Mouse (Mus musculus) urinary bladder, postnatal 14 days (tissue): ENCODE data around the gene Gm42669.

Experiments
- DNase-seq: peaks from one replicate; pipeline ENCODE4 v3.0.0; 2021; ENCODE audit warnings: low spot score

The Gm42669 gene

DNA sequence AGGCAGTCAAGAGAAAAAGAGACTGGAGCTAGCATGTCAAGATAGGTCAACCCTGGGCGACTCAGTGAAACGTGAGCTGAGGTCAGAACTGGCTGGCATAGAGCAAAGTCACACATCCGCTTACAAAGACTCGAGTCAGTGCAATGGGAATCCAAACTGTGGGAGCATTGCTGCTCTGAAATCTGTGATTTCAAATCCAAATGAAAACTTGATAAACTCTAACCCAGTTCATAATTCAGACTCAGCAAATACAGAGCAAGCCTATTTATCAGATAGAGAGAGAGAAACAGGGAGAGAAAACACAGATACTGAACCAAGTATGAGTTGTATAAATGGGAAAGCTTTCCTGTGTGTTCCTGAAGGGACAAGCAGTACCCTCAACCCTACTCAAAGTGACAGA lies at the start of gene Gm42669:
Gene Gm42669, plus strand, starts transcription at position 301 of the 400 bp plus-strand sequence.
- no peak for DNase-seq

DNA sequence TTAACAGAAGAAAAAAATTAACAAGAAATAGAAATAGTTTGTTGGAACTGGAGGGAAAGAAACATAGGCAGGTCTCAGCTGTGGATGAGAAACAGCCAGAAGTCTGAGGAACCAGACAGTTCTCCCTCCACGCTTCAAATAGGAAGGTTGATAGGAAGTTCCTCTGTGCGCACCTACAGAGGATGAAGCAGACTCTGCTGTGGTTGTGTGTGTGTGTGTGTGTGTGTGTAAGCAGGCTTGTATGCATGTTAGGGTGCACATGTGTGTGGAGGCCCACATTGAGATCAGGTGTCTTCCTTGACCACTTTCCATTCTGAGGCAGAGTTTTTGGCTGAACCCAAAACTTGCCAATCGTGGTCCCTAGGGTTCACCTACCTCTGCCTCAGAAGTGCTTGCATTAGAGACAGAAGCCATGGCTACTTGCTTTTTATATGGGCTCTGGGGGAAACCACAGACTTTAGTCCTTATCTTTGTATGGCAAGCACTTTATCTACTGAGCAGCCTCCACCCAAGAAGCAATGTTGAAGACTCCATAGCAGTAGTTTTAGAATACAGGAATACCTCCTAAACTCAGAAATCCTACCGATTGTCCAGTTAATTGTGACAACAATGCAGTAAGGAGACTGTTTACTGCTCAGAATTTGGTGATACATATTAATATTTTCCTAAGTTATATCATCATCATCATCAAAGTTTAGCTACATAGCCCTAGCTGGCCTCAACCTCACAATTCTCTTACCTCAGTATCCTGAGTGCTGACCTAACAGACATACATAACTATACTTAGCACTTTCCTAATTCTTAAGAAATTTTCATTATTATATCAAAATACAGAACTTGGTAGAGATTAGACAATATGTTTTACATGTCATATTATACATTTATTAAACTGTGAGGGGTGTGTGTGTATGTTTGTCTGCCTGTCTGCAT lies 45.0 kb upstream of the Gm42669 start:
- DNase-seq: no peak

DNA sequence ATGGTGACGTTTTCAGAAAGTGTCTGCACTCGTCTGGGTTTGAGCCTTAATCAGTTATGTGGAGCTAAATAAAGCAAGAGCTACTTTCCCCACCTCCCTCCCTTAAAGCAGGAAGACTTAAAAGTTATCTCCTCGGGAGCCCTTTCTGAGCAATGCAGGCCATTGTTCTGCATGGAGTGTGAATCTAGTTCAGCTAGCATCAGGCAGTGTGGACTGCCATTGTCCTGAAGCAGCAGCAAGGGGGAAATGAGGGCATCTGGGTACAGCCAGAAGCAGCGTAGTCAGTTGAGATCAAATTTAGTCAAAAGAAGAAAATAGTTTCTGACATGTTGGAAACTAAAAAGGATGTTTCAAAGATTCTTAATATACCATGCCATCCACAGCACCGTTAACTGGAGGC lies 40.9 kb upstream of the Gm42669 start:
- DNase-seq: no peak

DNA sequence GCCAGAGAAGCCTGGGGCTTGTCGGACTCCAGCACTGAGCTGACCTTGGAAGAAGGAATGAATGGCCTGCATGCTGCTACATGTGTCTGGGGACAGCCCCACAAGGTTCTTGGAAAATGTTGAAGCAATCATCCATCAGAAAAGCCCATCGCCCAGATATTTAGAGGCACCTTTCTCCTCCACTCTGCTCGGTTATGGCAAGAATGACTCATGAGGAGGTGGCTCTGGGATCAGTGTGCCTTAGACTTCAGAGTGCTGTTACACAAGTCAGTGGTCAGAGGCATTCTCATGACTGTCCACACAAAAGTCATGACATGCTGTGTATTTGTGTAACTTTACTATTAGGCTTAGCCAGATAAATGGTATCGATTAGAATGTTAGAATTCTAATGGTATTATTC lies 40.3 kb upstream of the Gm42669 start:
- no peak for DNase-seq

DNA sequence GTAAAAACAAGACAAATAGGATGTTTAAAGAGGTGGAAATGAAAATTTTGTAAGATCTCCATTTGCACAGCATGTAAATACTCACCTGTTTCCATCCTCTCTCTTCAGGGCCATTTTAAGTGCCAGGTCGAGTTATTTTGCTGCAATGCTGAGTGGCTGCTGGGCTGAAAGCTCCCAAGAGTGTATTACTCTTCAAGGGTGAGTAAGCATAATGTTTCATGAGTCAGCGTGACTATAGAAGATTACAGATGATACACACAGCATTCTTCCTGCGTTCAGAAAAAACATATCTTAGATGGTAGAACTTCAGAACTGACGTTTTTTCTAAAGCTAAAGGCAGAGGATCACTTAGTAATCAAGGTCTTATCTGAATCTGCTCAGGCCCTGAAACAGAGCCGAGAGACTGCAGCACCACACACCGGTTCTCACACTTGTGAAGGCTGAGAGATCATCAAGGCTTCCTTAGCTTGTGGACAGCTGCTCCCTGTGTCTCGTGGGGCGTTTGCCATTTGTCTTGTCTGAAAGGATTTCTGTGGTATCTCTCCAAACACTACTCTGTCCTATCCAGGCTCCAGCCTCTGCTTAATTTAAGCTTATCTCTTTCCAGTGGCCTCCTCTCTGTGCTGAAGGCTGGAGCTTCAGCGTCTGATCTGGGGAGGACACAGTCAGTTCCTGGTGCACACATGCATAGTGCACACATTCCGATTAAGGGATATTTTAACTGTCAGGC lies 36.7 kb upstream of the Gm42669 start:
- DNase-seq: no peak

DNA sequence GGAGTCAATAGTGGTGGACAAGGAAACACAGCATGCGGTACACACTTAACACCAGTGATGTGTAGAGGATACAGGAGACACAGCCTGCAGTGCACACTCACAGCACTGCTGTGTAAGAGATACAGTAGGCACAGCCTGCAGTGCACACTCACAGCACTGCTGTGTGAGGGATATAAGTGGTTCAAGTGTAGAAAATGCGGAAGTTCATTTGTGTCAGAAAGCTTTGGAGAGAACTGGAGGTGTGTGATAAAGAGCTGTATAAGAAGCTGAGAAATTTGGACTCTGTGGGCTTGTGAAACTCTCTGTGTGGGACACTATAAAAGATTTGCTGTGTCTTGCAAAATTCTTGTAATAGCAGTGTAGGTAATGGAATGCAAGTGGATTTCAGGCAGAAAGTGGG lies 27.2 kb upstream of the Gm42669 start:
- no peak for DNase-seq

DNA sequence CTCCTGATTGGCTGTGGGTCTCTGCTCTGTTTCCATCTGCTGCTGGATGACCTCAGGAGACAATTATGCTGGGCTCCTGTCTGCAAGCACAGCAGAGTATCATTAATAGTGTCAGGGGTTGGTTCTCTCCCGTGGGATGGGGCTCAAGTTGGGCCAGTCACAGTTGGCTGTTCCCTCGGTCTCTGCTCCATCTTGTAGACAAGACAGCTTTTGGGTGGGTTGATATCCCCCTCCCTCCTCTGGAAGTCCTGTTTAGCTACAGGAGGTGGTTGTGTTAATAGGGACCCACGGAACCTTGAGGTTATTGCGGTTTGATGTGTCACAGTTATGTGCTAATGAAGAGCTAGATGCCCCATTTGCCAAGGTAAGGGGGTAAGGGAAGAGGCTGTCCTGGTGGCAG lies 18.4 kb upstream of the Gm42669 start:
- DNase-seq: no peak

DNA sequence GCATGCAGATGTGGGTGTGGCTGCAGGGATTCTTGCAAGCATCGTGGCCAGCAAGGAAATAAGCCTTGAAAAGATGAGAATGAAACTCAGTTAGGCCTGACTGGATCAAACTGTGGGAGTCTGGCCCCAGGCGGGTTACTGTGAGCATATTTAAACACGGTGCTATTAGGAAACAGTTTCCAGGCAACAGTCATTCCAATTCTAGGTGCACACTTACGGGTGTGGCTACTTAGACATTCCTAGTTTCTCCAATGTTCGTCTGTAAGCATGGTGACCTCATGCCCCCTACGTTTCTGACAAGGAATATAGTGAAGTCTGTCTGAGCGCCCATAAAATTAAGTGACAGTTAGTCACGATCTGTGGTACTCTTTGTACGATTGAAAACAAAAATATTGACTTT lies 16.4 kb upstream of the Gm42669 start:
- DNase-seq: no peak

DNA sequence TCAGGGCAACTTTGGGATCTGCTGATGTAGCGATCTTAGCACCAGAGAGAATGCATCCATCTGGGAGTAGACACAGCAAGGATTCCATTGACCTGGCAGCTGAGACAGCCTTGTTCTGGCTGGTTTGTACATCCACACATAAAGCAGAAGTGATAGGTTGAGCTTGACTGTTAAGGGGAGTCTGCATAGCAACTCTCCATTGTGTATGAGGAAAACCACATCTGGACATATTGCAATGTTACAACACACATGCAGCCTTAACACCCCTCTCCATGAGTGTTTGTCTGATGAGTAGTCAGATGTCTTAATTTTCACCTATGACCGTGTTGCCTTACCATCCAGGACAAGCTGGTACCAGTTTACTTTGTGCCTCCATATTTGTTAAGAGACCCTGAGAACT lies 14.9 kb upstream of the Gm42669 start:
- DNase-seq: no peak

DNA sequence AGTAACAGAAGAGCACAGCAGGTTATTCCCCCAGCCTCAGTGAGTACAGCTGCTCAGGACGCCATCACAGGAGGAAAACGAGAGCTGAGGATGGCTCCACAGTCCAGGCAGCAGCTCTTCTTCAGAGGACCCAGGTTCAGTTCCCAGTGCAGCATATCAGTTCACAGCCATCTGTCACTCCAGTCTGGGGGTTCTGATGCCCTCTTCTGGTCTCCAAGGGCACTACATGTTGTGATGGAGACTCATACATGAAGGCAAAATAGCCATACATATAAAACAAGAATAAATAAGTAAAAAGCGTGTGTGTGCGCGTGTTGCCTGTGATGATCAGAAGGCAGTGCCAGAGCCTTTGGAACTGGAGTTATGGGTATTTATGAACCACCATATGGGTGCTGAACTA lies 12.7 kb upstream of the Gm42669 start:
- DNase-seq: no peak

DNA sequence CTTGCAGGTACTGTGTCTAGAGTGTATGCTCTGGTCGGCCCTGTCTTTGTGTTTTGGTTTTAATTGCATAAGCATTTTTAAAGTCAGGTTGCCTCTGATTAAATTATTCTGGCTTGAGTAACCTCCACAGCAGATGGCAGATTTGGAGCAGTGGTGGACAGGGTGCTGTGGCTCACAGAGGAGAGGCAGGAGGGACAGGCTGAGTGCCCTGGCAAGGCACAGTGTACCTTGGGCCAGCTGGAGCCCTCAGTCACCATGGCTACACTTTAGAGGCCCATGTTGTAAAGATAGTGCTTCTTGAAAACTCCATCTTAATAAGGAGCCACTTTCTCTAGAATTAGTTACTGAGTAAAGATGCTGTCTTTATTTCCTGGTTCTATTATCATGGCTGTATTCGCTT lies 11.4 kb upstream of the Gm42669 start:
- DNase-seq: no peak

DNA sequence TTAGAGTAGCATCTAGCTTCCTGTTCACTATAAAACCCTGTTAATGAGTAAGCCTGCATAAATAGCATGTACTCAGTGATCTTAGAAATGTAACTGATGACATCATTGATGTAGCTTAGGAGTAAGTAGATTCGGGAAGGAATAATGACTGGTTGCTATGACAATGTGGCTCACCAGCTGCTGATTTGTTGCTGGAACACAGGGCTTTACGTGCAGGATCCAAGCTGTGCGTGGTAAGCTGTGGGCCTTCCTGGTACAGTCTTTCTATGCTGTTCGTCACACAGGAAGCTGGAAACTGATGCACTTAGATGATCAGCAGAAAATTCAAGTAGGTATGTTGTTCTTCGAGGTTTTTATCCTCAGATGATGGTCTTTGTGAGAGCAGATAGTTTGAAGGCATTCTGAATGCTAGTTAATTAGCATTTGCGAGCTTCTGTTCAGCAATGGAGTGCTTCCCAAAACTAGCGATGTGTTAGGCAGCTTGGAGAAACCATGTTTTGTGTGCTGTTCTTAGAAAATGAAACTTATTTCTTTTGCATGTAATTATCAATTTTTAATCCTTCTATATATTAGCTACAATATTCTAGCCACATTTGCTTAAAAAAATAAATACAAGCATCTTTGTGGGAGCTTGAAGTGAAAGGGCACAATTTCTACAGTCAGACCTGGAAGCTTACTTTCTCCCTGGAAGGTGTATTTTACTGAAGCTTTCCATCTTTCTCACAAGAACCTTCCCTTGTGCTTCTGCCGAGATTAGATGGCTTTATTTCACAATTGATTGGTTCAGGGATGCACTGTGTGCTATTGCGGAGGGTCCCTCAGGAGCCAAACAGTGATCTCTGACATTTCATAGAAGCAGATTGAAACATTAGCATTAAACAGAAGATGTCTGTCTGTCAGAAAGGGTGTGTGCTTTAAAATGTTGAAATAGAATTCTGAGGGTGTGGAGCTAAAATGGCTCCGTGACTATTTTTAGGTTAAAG lies 9.6 kb upstream of the Gm42669 start:
- no peak for DNase-seq

DNA sequence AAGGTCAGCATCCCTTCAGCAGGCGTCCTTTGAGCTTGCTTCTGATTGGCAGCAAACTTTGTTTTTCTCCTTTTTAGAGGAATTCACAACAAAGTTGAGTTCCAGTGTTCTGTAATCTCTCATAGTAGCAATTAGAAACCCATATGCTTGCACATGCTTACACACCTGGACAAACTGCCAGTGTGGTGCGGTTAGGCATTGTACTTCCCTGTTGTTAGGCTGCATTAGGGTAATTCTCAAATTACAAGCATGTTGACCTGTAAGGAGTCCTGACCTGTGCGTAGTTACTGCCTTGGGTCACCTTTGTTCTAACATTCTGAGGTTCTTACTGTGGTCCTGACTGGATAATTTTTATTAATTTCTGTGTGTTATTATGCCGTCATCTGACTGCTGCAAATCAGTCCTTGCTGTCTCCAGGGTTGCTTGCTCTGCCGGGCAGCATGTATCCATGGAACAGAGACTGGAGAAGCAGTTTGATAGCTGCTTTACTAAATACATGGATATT lies 8.6 kb upstream of the Gm42669 start:
- no peak for DNase-seq

DNA sequence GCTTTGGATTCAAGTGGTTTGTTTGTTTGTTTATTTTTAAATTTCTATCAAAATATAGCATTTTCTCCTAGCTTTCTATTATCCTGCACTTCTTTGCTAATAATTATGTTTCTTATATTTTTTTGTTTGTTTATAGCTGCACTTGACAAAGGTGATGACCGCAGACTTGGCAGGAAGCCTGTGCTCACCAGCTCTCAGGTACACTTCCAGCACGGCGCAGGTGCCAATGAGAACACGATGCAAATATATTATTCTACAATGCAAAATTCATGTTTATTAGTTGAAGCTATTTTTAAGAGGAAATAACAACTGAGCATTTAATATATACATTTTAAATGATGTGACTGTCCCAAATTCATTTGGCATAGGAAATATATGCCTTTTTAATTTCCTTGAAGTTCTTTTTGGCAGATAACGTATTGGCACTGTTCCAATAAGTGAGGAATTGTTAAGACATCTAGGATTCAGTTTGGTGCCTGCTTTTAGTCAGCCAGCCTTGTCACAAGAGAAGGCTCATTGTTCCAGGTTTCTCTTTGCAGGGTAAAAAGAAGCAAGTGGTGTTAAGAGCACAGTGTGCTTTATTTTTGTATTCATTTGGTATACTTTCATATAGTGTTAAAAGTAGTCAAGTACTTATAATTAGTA lies 7.4 kb upstream of the Gm42669 start:
- DNase-seq: no peak

DNA sequence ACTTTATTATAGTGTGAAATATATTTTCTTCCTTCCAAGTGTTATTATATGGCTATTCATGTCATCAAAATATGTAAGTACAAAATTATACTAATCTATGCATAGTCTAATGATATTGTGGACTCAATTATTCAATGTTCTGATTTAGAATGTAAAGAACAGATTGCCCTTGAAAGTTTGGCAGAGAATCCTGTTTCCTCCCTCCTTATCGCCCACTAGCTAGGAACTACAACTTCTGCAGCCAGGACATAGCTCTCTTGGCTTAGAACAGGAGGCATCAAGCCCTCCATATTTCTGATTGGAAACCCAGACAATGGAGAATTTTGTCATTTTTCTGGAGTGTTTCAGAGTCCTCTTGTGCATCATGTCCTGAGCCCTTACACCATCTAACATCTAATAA lies 6.7 kb upstream of the Gm42669 start:
- no peak for DNase-seq

DNA sequence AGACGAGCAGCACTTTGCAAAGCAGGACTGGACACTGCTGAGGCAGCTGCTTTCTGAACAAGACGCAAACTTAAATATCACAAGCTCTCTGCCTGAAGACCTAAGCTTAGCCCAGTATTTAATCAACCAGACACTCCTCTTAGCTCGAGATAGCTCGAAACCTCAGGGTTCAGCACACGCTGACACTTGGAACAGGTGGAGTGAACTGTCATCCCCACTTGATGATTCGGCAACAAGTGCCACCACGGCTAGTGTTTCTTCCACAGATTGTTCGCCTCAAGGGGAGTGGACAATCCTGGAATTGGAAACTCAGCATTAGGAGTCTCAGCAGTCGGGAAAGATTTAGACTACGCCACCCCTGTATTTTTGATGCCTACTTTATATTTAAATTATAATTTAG lies 3.1 kb downstream of the Gm42669 start:
- DNase-seq: no peak

DNA sequence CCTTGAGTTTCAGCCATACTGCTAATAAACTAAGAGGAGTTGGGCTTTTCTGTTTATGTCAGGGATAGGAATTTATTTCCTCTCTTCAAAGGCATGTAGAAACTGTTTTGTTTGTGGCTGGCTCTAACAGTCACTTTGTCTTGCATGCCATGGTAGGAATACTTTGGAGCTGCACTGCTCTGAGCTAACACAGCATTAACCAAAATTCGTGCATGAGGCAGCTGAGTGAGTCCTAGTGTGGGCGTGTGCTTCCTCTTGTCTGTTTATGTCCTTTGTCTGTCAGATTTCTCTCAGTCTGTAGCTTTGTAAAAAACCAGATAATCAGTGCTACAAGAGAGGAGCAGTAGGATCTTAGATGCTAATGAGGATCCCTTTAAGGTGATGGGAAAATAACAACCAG lies 3.9 kb downstream of the Gm42669 start:
- DNase-seq: no peak

DNA sequence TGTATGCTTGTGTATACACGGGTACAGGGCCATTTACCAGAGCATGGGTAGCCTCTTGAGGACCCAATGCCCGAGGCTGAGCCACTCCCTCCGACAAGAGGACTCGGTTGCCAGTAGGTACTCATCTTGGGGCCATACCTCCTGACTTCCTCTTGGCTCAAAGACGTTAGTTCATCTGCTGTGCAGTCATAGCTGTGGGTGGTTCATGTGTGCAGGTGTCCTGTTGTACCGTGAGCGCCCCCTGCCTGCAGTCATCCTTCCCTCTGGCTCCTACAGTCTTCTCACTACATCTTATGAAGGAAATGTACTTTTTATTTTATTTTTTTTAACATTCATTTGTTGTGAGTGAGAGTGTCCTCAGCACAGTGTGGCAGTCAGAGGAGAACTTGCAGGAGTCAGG lies 6.2 kb downstream of the Gm42669 start:
- peak; percentile 53 for DNase-seq

DNA sequence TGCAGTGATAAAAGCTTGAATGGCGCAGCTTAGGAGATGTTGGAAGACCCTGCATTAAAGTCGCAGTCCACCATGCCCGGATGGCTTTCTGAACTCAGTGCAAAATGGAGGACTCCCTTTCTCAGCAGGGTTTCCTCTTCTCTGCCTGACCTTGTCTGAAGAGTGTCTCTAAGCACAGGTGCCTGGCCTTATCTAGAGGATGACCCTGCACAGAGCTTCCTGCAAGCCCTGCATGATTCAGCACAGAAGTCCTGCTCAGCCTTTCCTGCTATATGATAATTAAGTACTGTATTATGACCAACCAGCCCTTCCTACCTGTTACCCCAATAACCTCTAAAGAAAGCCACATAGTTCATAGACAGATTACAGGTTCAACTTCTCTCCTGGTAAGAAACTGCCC lies 8.0 kb downstream of the Gm42669 start:
- DNase-seq: no peak

DNA sequence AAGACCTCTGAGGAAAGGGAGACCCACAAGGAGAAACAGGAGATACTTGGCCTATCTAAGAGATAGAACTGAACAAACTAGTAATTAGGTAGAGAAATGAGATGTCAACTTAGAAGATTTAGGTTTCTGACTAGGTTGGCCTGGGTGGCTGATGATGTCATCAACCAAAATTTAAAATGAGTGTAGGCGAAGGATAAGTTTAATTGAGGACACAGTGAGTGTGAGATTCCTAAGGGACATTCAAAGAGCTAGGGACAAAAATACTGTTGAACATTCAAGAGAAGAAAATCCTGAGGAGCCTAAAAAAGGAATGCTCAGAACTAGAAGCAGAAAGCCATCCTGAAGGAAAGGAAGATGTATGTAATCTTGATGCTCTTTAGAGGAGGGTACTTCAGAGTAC lies 8.7 kb downstream of the Gm42669 start:
- DNase-seq: no peak

DNA sequence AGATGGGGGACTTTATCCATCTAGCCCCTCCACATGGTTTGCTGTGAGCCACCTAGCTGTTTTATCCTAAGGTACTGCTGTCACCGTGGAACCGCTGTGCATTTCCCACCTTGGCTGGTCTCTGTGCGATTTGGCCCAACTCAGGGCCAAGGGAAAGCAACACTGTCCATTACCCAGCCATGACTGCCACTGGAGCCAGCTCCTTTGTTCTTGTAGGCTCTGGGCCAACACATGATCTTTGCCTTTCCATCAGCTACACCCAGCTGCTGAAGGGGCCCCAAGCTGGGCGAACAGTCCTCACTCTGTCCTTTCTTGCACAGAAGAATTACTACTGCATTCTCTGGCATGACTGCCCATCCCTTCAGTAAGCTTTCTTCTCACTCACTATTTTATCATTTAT lies 11.2 kb downstream of the Gm42669 start:
- no peak for DNase-seq

DNA sequence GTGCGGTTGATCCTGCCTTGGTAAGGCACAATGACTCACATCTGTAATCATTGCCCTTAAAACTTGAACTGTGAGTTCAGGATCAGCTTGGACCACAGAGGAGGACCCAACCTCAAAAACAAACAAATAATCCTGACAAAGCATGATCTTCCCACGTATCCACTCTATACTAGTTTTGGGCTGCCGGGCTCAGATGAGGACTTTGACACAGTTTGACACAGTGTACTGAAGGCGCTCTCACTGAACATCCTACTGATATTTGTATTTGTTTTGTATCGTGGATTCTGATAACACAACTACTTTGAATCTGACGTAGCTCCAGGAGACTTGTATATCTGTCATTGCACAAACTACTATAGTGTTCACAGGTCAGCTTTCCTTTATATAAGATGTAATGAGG lies 14.0 kb downstream of the Gm42669 start:
- no peak for DNase-seq
